Mouse (Mus musculus): ENCODE data around the gene Ankrd52. TPM values are rescaled to one million over a fixed set of nuclear protein-coding genes. Genes with fewer than 3 reads are reported as not detected.

Gene Ankrd52
- polyA plus RNA-seq, 1 experiment from 2014 or later = 6.8 TPM

- H3K4me2 ChIP-seq = no peak overlapping the region
- no peaks in the 10 kb centered on the region for H3K27me3 ChIP-seq
- no peaks in the 10 kb centered on the region for H3K9me3 ChIP-seq (replicated peaks)
- ATAC-seq (replicated peaks; ENCODE audit: insufficient number of reproducible peaks, insufficient read depth, low FRiP score, low read depth) = no peak
- no peak overlapping the region for H3K27ac ChIP-seq
- no peak overlapping the region for H3K4me3 ChIP-seq
- 87% methylated on average over 8 of the region's 8 CpGs for WGBS
- peaks cover 18% of the 10 kb centered on the region for H3K4me1 ChIP-seq (replicated peaks)
- H3K9ac ChIP-seq = no peak overlapping the region
- H3K36me3 ChIP-seq = peaks cover 90% of the 10 kb centered on the region
Observed at GRCm38 (mm10) chr10:128382482-128382881, 5.6 kb downstream of the Ankrd52 start.

GRCm38 (mm10) chr10:128385902-128386301 is 9.0 kb downstream of the Ankrd52 start:
- H3K36me3 ChIP-seq = peaks cover 99% of the 10 kb centered on the region
- H3K9ac ChIP-seq = no peak overlapping the region
- ATAC-seq (replicated peaks; ENCODE audit: insufficient number of reproducible peaks, insufficient read depth, low FRiP score, low read depth) = no peak
- 90% methylated on average over 7 of the region's 7 CpGs for WGBS
- peaks cover 12% of the 10 kb centered on the region for H3K4me1 ChIP-seq (replicated peaks)
- no peak overlapping the region for H3K4me2 ChIP-seq
- H3K27ac ChIP-seq = no peak overlapping the region
- H3K9me3 ChIP-seq (replicated peaks) = no peaks in the 10 kb centered on the region
- no peak overlapping the region for H3K4me3 ChIP-seq
- no peaks in the 10 kb centered on the region for H3K27me3 ChIP-seq

DNA sequence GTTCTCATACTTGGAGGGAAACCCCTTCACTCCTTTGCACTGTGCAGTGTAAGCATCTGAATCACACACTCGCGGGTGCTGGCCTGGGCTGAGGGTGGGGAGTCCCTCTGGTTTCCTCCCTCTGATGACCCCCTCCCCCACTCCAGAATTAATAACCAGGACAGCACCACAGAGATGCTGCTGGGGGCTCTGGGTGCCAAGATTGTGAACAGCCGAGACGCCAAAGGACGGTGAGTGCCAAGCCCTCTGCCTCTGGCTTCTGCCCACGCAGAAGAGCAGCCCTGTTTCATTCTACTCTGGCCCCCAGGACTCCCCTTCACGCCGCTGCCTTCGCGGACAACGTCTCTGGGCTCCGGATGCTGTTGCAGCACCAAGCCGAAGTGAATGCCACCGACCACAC is 12.0 kb downstream of the Ankrd52 start:
- Histone ChIP-seq H3K4me1 (replicated peaks) (peaks cover 19% of the 10 kb centered on the region), H3K27ac (peak overlapping the region; percentile 39; the same call in 1 of the 2 replicates), H3K4me2 (no peak overlapping the region), H3K36me3 (peaks cover 94% of the 10 kb centered on the region), H3K9me3 (replicated peaks) (no peaks in the 10 kb centered on the region), H3K9ac (no peak overlapping the region), H3K4me3 (no peak overlapping the region), H3K27me3 (no peaks in the 10 kb centered on the region)
- WGBS = 91% methylated on average over 14 of the region's 14 CpGs
- ATAC-seq (replicated peaks; ENCODE audit: insufficient number of reproducible peaks, insufficient read depth, low FRiP score, low read depth) = no peak

- H3K9me3 ChIP-seq (replicated peaks) = no peaks in the 10 kb centered on the region
- H3K4me1 ChIP-seq (replicated peaks) = peaks cover 19% of the 10 kb centered on the region
- H3K4me2 ChIP-seq = no peak overlapping the region
- no peaks in the 10 kb centered on the region for H3K27me3 ChIP-seq
- no peak overlapping the region for H3K4me3 ChIP-seq
- H3K36me3 ChIP-seq = peaks cover 88% of the 10 kb centered on the region
- H3K9ac ChIP-seq = no peak overlapping the region
- 62% methylated on average over 6 of the region's 6 CpGs for WGBS
- no peak for ATAC-seq (replicated peaks; ENCODE audit: insufficient number of reproducible peaks, insufficient read depth, low FRiP score, low read depth)
- H3K27ac ChIP-seq = peak overlapping the region; percentile 39; the same call in 1 of the 2 replicates
Observed at GRCm38 (mm10) chr10:128389570-128389969, 12.7 kb downstream of the Ankrd52 start.

- Histone ChIP-seq H3K36me3 (peaks cover 80% of the 10 kb centered on the region), H3K4me1 (replicated peaks) (peaks cover 19% of the 10 kb centered on the region), H3K4me2 (no peak overlapping the region), H3K27me3 (no peaks in the 10 kb centered on the region), H3K4me3 (no peak overlapping the region), H3K9ac (no peak overlapping the region), H3K27ac (no peak overlapping the region), H3K9me3 (replicated peaks) (no peaks in the 10 kb centered on the region)
- ATAC-seq (replicated peaks; ENCODE audit: insufficient number of reproducible peaks, insufficient read depth, low FRiP score, low read depth) = no peak
- WGBS = 87% methylated on average over 12 of the region's 12 CpGs
Observed at GRCm38 (mm10) chr10:128390366-128390765, 13.5 kb downstream of the Ankrd52 start.

GRCm38 (mm10) chr10:128391850-128392249 is 14.9 kb downstream of the Ankrd52 start:
- ATAC-seq (replicated peaks; ENCODE audit: insufficient number of reproducible peaks, insufficient read depth, low FRiP score, low read depth) = no peak
- WGBS = 58% methylated on average over 6 of the region's 6 CpGs
- Histone ChIP-seq H3K4me2 (no peak overlapping the region), H3K36me3 (peaks cover 65% of the 10 kb centered on the region), H3K4me3 (no peak overlapping the region), H3K27me3 (no peaks in the 10 kb centered on the region), H3K4me1 (replicated peaks) (peaks cover 20% of the 10 kb centered on the region), H3K9me3 (replicated peaks) (no peaks in the 10 kb centered on the region), H3K27ac (no peak overlapping the region), H3K9ac (no peak overlapping the region)

DNA sequence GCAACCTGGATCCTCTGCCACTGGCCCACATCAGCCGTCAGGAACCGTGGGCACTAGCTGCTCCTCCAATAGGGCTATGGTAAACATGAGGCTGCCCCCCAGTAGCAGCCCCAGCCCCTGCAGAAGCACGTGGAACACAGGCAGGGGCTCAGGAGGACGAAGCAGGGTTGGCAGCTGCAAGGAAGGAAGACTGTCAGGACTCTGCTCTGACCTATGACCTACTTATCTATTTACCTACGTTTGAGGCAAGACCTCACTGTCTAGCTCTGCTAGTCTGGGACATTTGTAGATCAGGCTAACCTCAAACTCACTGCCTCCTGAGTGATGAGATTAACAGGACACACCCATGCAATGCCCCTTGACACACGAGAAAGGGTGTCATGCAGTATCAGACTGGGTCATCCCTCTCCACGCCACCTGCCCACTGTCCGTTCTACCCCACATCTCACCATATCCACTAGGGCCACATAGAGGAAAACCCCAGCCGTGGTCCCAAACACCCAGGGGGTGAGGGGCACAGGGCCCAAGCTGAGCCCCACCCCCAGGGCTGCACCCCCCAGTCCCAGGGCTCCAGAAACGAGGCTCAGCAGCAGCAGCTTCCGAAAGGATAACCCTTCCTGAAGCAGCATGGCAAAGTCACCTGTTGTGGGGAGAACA is 19.2 kb downstream of the Ankrd52 start:
- no peak for ATAC-seq (replicated peaks; ENCODE audit: insufficient number of reproducible peaks, insufficient read depth, low FRiP score, low read depth)
- no peak overlapping the region for H3K4me2 ChIP-seq
- peaks cover 9% of the 10 kb centered on the region for H3K4me1 ChIP-seq (replicated peaks)
- WGBS = 52% methylated on average over 11 of the region's 11 CpGs
- peaks cover 22% of the 10 kb centered on the region; the same call in 1 of the 2 replicates for H3K36me3 ChIP-seq
- no peak overlapping the region for H3K9ac ChIP-seq
- H3K9me3 ChIP-seq (replicated peaks) = no peaks in the 10 kb centered on the region
- no peak overlapping the region for H3K27ac ChIP-seq
- no peaks in the 10 kb centered on the region for H3K27me3 ChIP-seq
- H3K4me3 ChIP-seq = no peak overlapping the region

- WGBS = 54% methylated on average over 10 of the region's 10 CpGs
- no peaks in the 10 kb centered on the region for H3K9me3 ChIP-seq (replicated peaks)
- no peak overlapping the region for H3K9ac ChIP-seq
- no peak overlapping the region for H3K4me2 ChIP-seq
- no peak overlapping the region for H3K27ac ChIP-seq
- H3K4me1 ChIP-seq (replicated peaks) = peaks cover 5% of the 10 kb centered on the region
- ATAC-seq (replicated peaks; ENCODE audit: insufficient number of reproducible peaks, insufficient read depth, low FRiP score, low read depth) = no peak
- no peaks in the 10 kb centered on the region for H3K27me3 ChIP-seq
- H3K36me3 ChIP-seq = peaks cover 15% of the 10 kb centered on the region; the same call in 1 of the 2 replicates
- no peak overlapping the region for H3K4me3 ChIP-seq
Observed at GRCm38 (mm10) chr10:128396716-128397264, 19.9 kb downstream of the Ankrd52 start.

DNA sequence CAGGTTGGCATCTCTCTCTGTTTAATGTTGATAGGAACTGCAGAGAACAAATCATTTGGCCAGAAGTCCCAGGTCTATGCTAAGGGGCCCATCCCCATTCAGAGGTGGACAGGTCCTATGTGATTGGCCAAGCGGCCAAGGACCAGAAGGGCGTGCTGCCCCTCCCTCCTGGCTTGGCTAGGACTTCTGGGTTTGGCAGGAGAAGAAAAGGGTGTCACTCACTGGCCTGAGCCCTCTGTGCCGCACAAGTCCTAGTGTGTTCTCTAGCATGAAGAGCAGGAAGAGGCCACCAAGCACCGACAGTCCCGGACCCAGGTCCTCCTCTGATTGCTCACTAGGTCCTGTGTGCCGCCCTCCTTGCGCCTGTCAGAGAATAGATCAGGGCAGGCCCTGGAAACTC is 20.6 kb downstream of the Ankrd52 start:
- H3K9me3 ChIP-seq (replicated peaks) = no peaks in the 10 kb centered on the region
- no peak overlapping the region for H3K4me2 ChIP-seq
- ATAC-seq (replicated peaks; ENCODE audit: insufficient number of reproducible peaks, insufficient read depth, low FRiP score, low read depth) = no peak
- H3K27me3 ChIP-seq = no peaks in the 10 kb centered on the region
- H3K27ac ChIP-seq = no peak overlapping the region
- 0 out of 2 replicates have a peak, but pooled peaks cover 2% of the 10 kb centered on the region for H3K4me1 ChIP-seq (replicated peaks)
- peaks cover 10% of the 10 kb centered on the region; the same call in 1 of the 2 replicates for H3K36me3 ChIP-seq
- 65% methylated on average over 7 of the region's 7 CpGs for WGBS
- no peak overlapping the region for H3K9ac ChIP-seq
- H3K4me3 ChIP-seq = no peak overlapping the region

- no peak overlapping the region for H3K9ac ChIP-seq
- no peaks in the 10 kb centered on the region for H3K27me3 ChIP-seq
- H3K4me2 ChIP-seq = no peak overlapping the region
- no peak overlapping the region for H3K4me3 ChIP-seq
- 0 out of 2 replicates have a peak, but pooled peaks cover 2% of the 10 kb centered on the region for H3K4me1 ChIP-seq (replicated peaks)
- ATAC-seq (replicated peaks; ENCODE audit: insufficient number of reproducible peaks, insufficient read depth, low FRiP score, low read depth) = no peak
- no peaks in the 10 kb centered on the region for H3K9me3 ChIP-seq (replicated peaks)
- H3K27ac ChIP-seq = no peak overlapping the region
- 42% methylated on average over 5 of the region's 5 CpGs for WGBS
- no peaks in the 10 kb centered on the region for H3K36me3 ChIP-seq
Observed at GRCm38 (mm10) chr10:128400338-128400737, 23.4 kb downstream of the Ankrd52 start.

- Histone ChIP-seq H3K9ac (no peak within 1 kb of the TSS), H3K4me2 (no peak within 1 kb of the TSS)
- ATAC-seq (replicated peaks; ENCODE audit: insufficient number of reproducible peaks, insufficient read depth, low FRiP score, low read depth) = no peak
Observed at GRCm38 (mm10) chr10:128401056-128401455, 24.1 kb downstream of the Ankrd52 start, which contains the start of gene Slc39a5. Slc39a5 (minus strand) TSS chr10:128401229.

GRCm38 (mm10) chr10:128401638-128402037 is 24.7 kb downstream of the Ankrd52 start:
- Histone ChIP-seq H3K4me3 (no peak overlapping the region), H3K4me2 (no peak overlapping the region), H3K9ac (no peak overlapping the region), H3K9me3 (replicated peaks) (no peaks in the 10 kb centered on the region), H3K27ac (no peak overlapping the region), H3K4me1 (replicated peaks) (no peaks in the 10 kb centered on the region), H3K36me3 (no peaks in the 10 kb centered on the region), H3K27me3 (no peaks in the 10 kb centered on the region)
- ATAC-seq (replicated peaks; ENCODE audit: insufficient number of reproducible peaks, insufficient read depth, low FRiP score, low read depth) = no peak
- 75% methylated on average over 9 of the region's 9 CpGs for WGBS

More at GRCm38 (mm10) chr10:128401056-128401455, 24.1 kb downstream of the Ankrd52 start, which contains the start of gene Slc39a5:
- no peak within 1 kb of the TSS for H3K4me3 ChIP-seq
- no peaks in the 10 kb centered on the region for H3K4me1 ChIP-seq (replicated peaks)
- H3K27ac ChIP-seq = no peak within 1 kb of the TSS
- WGBS = 49% methylated on average over 2 of the region's 2 CpGs
- H3K9me3 ChIP-seq (replicated peaks) = no peaks in the 10 kb centered on the region
- no peaks in the 10 kb centered on the region for H3K27me3 ChIP-seq
- H3K36me3 ChIP-seq = no peaks in the 10 kb centered on the region
